8 mouse cellular contexts compared by ENCODE assay signal in genomic region chr7:141481498-141482401, GRCm38 (mm10). TPM values are rescaled to one million over a fixed set of nuclear protein-coding genes. Genes with fewer than 3 reads are reported as not detected.
DNase-seq lines count a peak whose midpoint lies in the region; ATAC-seq and TF ChIP-seq lines count a peak whose summit lies in the region.

No protein-coding gene starts in this region.

- peaks cover 3% of the 10 kb centered on the region; the same call in 1 of the 2 replicates for H3K36me3 ChIP-seq in ES-E14 (ENCODE audit: control insufficient read depth, insufficient read depth, low read length, poor library complexity, severe bottlenecking)
- no peaks in the 10 kb centered on the region; the same call in 1 of the 2 replicates for H3K36me3 ChIP-seq in heart, embryonic 16.5 days (ENCODE audit: control insufficient read depth, insufficient read depth)
- H3K36me3 ChIP-seq in splenic B cell, adult 2 months (ENCODE audit: control insufficient read depth, insufficient read depth, low read length, poor library complexity, severe bottlenecking): no peaks in the 10 kb centered on the region

- H3K4me3 ChIP-seq in ES-E14 (ENCODE audit: insufficient read depth in 1 of 2, low read depth in 1 of 2, low read length in 2 of 2, poor library complexity in 1 of 2, severe bottlenecking in 1 of 2): peak overlapping the region; percentile 82 to 83
- peak overlapping the region; percentile 65 for H3K4me3 ChIP-seq in heart, embryonic 16.5 days (ENCODE audit: low read length)

- peak overlapping the region; percentile 99 for H3K4me2 ChIP-seq in heart, embryonic 16.5 days (ENCODE audit: low read depth, low read length)

- WGBS in heart, embryonic 16.5 days: 1% methylated on average over 81 of the region's 81 CpGs

- DNase-seq in cerebellum, adult 11 months: peak; percentile 70
- no peak for DNase-seq in ES-E14 (ENCODE audit: low read depth, low spot score)
- DNase-seq in embryo, embryonic 11 days: peak; percentile 78
- DNase-seq in left cerebral cortex, postnatal 25 days (ENCODE audit: low spot score in 2 of 2): peak; percentile 52 to 69
- DNase-seq in splenic B cell, adult 2 months (ENCODE audit: low read depth, low spot score): peak; percentile 68

- no peak overlapping the region for H3K27ac ChIP-seq in ES-E14 (ENCODE audit: insufficient read depth, low read depth, low read length, poor library complexity, severe bottlenecking)
- H3K27ac ChIP-seq in heart, embryonic 16.5 days (ENCODE audit: low read length): no peak overlapping the region

- ATAC-seq in cerebellum, adult (ENCODE audit: insufficient number of reproducible peaks, low FRiP score, low TSS enrichment): no peak; the same call in 1 of the 2 replicates
- ATAC-seq in heart, embryonic 16.5 days (replicated peaks; ENCODE audit: extremely low read depth, insufficient read depth, low FRiP score): no peak
- ATAC-seq in megakaryocyte progenitor cell, adult 5-6 weeks (replicated peaks; ENCODE audit: poor library complexity): peak; percentile 27

- H3K9me3 ChIP-seq in ES-E14 (ENCODE audit: control insufficient read depth, insufficient read depth, low read depth, low read length): no peaks in the 10 kb centered on the region
- H3K9me3 ChIP-seq in heart, embryonic 16.5 days (replicated peaks; ENCODE audit: control insufficient read depth, low read length): no peaks in the 10 kb centered on the region

- H3K9ac ChIP-seq in ES-E14 (ENCODE audit: insufficient read depth, low read depth, low read length, poor library complexity, severe bottlenecking): peak overlapping the region; percentile 82
- peak overlapping the region; percentile 75 for H3K9ac ChIP-seq in heart, embryonic 16.5 days (ENCODE audit: low read length)

- H3K4me1 ChIP-seq in ES-E14 (ENCODE audit: control insufficient read depth in 2 of 2, insufficient read depth in 2 of 2, low read length in 2 of 2, poor library complexity in 1 of 2): peaks cover 4 to 9% of the 10 kb centered on the region in 2 experiments; a peak in 2 of 4 replicates
- H3K4me1 ChIP-seq in heart, embryonic 16.5 days (ENCODE audit: control insufficient read depth, insufficient read depth, low read length): peaks cover 40% of the 10 kb centered on the region

- intact Hi-C loops in left cerebral cortex, postnatal 25 days (cut with DNase I): loop anchor here (1.0 to 2.0 kb wide), 2 partner anchors 44 to 185 kb away; no protein-coding TSS in a partner anchor

- H3K27me3 ChIP-seq in heart, embryonic 16.5 days (ENCODE audit: control insufficient read depth, insufficient read depth, low read length): no peaks in the 10 kb centered on the region
- H3K27me3 ChIP-seq in splenic B cell, adult 2 months (ENCODE audit: control insufficient read depth, insufficient read depth, low read length, poor library complexity, severe bottlenecking): no peaks in the 10 kb centered on the region

- in situ Hi-C loops in ES-E14 (cut with MboI; ENCODE audit: low sequenced_read_pairs in 2 of 2, unreplicated experiment in 2 of 2): no loop called here

TF ChIP-seq in ES-E14, 5 proteins besides CTCF, POLR2A, EP300 and RAD21:
- TF ChIP-seq CHD2 (IDR thresholded peaks at IDR 0.05; ENCODE audit: low read depth, low read length) (no peak), MAFK (IDR thresholded peaks at IDR 0.05; ENCODE audit: insufficient read depth, low read depth, low read length) (no peak)
TF ChIP-seq in ES-E14: peak in this region for 0.

RNA-seq across cellular contexts. Expression of gene Tspan4, which starts 6.7 kb away (rescaled TPM):
- 75.9 and 98.8 TPM in 2 replicates for total RNA-seq in ES-E14 (2012; rRNA removed)
- polyA plus RNA-seq in heart, embryonic 16.5 days (2015; fragmentation: Nextera tagmentation; extraction: Ambion mirVana): 61.0 and 61.5 TPM in 2 replicates
- total RNA-seq in left cerebral cortex, postnatal 25 days (2021): 10 to 100 TPM; 13.8 to 16.6 TPM
- 18.3 and 23.9 TPM in 2 replicates for total RNA-seq in megakaryocyte progenitor cell, adult 5-6 weeks (2015)
- 38.2 and 39.1 TPM in 2 replicates for total RNA-seq in megakaryocyte progenitor cell, adult 5-6 weeks (2017)

RNA-seq across cellular contexts. Expression of gene Polr2l, which starts 6.8 kb away (rescaled TPM):
- 110 and 120 TPM in 2 replicates for total RNA-seq in ES-E14 (2012; rRNA removed)
- 56.7 and 61.5 TPM in 2 replicates for polyA plus RNA-seq in heart, embryonic 16.5 days (2015; fragmentation: Nextera tagmentation; extraction: Ambion mirVana)
- 10 to 100 TPM; 40.8 to 45.7 TPM for total RNA-seq in left cerebral cortex, postnatal 25 days (2021)
- 31.3 and 40.2 TPM in 2 replicates for total RNA-seq in megakaryocyte progenitor cell, adult 5-6 weeks (2015)
- 45.0 and 46.7 TPM in 2 replicates for total RNA-seq in megakaryocyte progenitor cell, adult 5-6 weeks (2017)

RNA-seq across cellular contexts. Expression of gene Cd151, which starts 14.6 kb away (rescaled TPM):
- 238 and 257 TPM in 2 replicates for total RNA-seq in ES-E14 (2012; rRNA removed)
- polyA plus RNA-seq in heart, embryonic 16.5 days (2015; fragmentation: Nextera tagmentation; extraction: Ambion mirVana): 42.2 and 44.0 TPM in 2 replicates
- total RNA-seq in left cerebral cortex, postnatal 25 days (2021): 10 to 100 TPM; 25.3 to 29.6 TPM
- total RNA-seq in megakaryocyte progenitor cell, adult 5-6 weeks (2015): 11.0 and 14.7 TPM in 2 replicates
- 14.5 and 22.1 TPM in 2 replicates for total RNA-seq in megakaryocyte progenitor cell, adult 5-6 weeks (2017)

RNA-seq across cellular contexts. Expression of gene Cracr2b, which starts 20.9 kb away (rescaled TPM):
- total RNA-seq in ES-E14 (2012; rRNA removed): 5.8 and 11.7 TPM in 2 replicates
- polyA plus RNA-seq in heart, embryonic 16.5 days (2015; fragmentation: Nextera tagmentation; extraction: Ambion mirVana): 24.2 and 26.1 TPM in 2 replicates
- 1 to 10 TPM; 2.5 to 4.1 TPM for total RNA-seq in left cerebral cortex, postnatal 25 days (2021)
- 8.6 and 8.9 TPM in 2 replicates for total RNA-seq in megakaryocyte progenitor cell, adult 5-6 weeks (2015)
- 11.4 and 16.6 TPM in 2 replicates for total RNA-seq in megakaryocyte progenitor cell, adult 5-6 weeks (2017)

RNA-seq across cellular contexts. Expression of gene Pnpla2, which starts 26.8 kb away (rescaled TPM):
- 10.7 and 12.7 TPM in 2 replicates for total RNA-seq in ES-E14 (2012; rRNA removed)
- polyA plus RNA-seq in heart, embryonic 16.5 days (2015; fragmentation: Nextera tagmentation; extraction: Ambion mirVana): 73.1 and 78.0 TPM in 2 replicates
- total RNA-seq in left cerebral cortex, postnatal 25 days (2021): 10 to 100 TPM; 21.4 to 28.6 TPM
- total RNA-seq in megakaryocyte progenitor cell, adult 5-6 weeks (2015): 44.5 and 44.9 TPM in 2 replicates
- 15.6 and 20.1 TPM in 2 replicates for total RNA-seq in megakaryocyte progenitor cell, adult 5-6 weeks (2017)
